Mouse (Mus musculus) embryo, embryonic 11 days (tissue): ENCODE data around the gene Rnf220.
A peak's percentile ranks its signal among the peaks of the same experiment; 100 is the strongest.

Experiments
- DNase-seq: peaks from one replicate; pipeline ENCODE4 v3.0.0-alpha.2; 2015

Rnf220 gene

GRCm38 (mm10) chr4:117373324-117374077, 123.4 kb downstream of the Rnf220 start:
- peak; percentile 87 for DNase-seq

DNA sequence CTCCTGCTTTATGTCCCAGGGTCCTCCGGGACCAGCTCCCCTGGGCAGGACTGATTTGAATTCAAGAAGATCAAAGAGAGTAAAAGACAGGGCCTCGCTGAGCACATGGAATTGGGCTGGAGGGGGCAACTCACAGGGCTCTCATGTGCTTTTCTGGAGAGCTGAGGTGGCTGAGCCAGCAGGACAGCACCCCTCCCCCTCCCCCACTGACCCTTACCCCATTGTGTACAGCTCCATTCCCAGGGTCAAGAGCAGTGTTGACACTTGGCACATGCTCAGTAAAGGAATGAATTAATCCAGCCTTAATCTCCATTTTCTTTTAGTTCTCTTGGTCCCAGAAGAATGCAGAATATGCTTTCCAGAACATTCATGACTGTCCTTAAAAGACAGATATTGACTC, 125.0 kb downstream of the Rnf220 start:
- no peak for DNase-seq

DNA sequence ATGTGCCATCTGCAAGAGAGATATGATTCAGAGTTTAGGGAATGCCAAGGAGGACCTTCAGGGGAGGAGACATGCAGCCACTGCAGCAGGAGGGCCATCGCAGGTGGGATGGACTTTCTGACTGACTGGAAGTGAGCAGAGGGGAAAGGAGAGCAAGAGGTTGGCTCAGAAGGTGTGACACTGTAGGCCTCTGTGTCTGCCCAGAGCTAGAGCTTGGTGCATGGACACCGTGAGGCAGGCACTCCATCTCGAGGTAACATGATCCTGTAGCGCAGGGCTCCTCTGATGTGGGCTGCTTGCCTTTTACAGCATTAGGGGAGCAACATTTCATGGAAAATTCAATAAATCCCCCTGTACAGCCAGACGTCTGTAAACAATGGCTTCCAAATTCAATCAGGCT, 126.5 kb downstream of the Rnf220 start:
- DNase-seq, result no peak

GRCm38 (mm10) chr4:117369571-117369970, 127.3 kb downstream of the Rnf220 start:
- no peak for DNase-seq

- no peak for DNase-seq
Measured at GRCm38 (mm10) chr4:117367365-117367764, 129.5 kb downstream of the Rnf220 start.

DNA sequence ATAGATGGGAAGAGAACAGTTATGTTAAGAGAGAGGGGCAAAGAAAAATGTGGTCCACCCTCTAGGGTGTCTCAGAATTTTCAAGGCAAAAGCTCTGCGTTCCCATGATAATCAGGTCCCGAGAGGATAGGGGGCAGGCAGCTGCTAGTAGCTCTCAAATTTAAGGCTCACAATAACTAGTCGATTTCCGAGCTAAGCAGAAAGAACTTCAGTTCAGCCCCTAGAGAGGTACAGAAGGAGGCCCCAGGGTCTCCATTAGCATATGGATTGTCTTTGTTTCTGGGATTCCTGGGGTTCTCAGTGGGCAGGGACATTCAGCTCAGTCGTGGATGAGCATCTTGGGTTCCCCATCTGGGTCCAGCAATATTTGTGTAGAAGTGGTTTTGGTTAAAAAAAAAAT, 134.8 kb downstream of the Rnf220 start:
- DNase-seq, result no peak

DNA sequence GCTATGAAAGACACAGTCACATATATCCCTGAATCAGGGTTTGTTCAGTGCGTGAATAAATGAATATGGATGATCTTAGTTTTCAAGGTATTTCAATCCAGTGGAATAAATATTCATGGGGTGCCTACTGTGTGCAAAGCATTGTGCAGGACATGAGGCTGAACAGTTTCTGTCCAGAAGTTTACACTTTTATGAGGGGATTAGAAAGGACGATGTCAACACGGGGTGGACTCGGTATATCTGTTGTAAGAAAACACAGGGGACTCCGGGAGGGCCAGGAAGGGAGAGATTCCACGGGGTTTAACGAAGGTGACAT, 135.3 kb downstream of the Rnf220 start:
- no peak for DNase-seq

GRCm38 (mm10) chr4:117360713-117361557, 135.9 kb downstream of the Rnf220 start:
- DNase-seq, result no peak

- no peak for DNase-seq
Measured at GRCm38 (mm10) chr4:117359803-117360382, 137.0 kb downstream of the Rnf220 start.

- no peak for DNase-seq
Measured at GRCm38 (mm10) chr4:117357917-117358316, 138.9 kb downstream of the Rnf220 start.

GRCm38 (mm10) chr4:117357104-117357503, 139.7 kb downstream of the Rnf220 start:
- no peak for DNase-seq

DNA sequence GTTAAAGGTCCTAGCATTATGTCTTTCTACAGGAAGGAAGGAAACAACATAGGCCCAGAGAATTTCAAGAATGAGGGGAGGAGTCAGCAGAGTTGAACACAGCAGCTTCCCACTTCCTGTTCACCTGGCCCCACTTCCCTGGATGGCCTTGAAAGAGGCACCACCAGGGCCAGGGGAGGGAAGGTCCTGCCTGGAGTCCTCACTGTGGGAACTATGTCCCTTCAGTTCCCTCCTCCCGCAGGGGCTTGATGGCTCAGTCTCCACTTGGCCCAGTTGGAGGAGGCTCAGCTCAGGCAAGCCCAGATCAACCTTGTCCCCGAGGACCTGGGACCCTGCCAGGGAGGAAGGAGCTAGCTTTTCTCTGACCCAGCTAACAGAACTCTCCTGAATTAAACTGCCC, 140.6 kb downstream of the Rnf220 start:
- DNase-seq, result no peak

GRCm38 (mm10) chr4:117354651-117355050, 142.2 kb downstream of the Rnf220 start:
- no peak for DNase-seq

DNA sequence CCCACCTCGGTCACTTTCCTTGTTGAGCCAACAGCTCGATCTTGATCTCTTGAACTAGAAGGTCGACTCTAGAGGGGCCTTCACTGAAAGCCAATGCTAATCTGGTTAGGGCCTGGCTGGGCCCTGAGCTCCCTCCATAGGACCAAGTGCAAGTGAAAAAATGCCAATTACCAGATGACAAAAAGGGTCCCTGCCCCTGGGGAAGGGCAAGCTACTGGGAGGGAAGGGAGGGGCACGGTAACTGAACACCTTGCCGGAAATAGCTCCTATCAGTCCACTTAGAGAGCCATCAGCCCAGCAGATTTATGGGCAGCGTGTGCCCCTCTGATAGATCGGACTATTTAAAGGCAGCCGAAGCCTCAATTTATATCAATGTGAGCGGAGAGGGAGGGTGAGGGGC, 143.9 kb downstream of the Rnf220 start:
- no peak for DNase-seq

GRCm38 (mm10) chr4:117352071-117352470, 144.8 kb downstream of the Rnf220 start:
- no peak for DNase-seq

- no peak for DNase-seq
Measured at GRCm38 (mm10) chr4:117350139-117350693, 146.6 kb downstream of the Rnf220 start.

DNA sequence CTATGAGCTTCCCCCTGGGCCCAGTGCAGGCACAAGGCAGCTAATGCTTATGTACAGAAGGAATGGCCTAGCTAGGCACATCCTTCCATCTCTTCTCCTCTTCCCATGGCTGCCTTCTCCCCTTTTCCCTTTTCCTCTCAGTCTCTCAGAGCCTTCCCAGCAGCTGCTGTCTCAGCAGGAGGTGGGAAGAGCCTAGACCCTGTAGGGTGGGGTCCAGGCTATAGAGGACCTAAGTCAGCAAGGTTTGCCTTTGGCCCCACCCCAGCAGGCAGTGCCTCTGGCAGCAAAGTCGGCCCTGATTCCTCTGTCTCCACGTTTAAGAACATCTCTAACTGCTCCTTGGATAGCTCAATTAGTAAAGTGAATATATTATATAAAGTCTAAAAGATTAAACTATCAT, 147.5 kb downstream of the Rnf220 start:
- no peak for DNase-seq

- peak; percentile 69 for DNase-seq
Measured at GRCm38 (mm10) chr4:117346025-117346424, 150.8 kb downstream of the Rnf220 start.

- DNase-seq, result no peak
Measured at GRCm38 (mm10) chr4:117343385-117343784, 153.5 kb downstream of the Rnf220 start.

GRCm38 (mm10) chr4:117342751-117343150, 154.1 kb downstream of the Rnf220 start:
- DNase-seq, result peak; percentile 47

DNA sequence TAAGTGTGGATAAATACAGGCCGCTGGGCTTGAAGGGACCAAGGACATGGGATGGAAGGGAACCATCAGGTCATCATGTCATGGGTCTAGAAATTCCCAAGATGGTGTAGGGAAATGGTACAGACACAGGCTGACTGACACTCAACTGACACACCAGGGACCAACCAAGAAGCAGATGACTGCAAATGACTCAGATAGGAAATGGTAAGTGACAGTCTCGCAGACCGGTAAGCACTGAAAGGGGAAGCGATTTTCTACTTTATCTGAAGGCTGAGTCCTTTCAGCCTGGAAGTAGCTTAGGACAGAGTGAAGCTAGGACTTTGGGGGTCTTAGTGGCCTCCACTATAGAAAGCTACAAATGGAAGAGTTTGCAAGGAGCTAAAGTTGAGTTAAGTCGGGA, 155.6 kb downstream of the Rnf220 start:
- DNase-seq, result no peak

GRCm38 (mm10) chr4:117339796-117340195, 157.1 kb downstream of the Rnf220 start:
- DNase-seq, result no peak

DNA sequence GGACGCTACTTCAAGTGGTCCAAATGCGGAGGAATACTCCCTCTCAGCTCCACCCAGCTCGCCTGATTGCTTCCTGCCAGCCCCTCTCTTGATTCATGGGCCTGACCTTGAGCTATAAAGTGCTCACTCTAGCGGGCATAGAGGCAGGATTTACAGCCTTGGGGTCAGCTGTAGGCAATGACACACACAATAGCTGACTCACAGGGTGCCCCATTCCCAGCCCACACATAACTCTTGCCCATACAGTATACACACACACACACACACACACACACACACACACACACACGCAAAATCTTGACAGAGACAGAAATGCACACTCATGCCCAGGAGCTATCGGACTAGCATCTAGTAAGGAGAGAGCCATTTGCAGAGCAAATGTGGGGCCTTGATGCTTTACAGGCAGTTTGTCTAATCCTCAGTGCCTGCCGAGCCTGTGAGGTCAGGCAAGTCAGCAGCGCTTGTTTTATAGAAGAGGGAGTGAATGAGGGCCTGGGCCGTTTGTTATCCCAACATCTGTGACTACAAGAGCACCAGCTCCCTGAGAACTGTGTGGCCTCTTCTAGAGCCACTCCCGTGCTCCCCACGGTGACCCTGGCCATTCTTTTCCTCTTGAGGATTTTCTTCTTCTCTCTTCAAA, 165.9 kb downstream of the Rnf220 start:
- peak; percentile 72 for DNase-seq
